8 mouse cellular contexts compared by ENCODE assay signal in the genomic region with DNA sequence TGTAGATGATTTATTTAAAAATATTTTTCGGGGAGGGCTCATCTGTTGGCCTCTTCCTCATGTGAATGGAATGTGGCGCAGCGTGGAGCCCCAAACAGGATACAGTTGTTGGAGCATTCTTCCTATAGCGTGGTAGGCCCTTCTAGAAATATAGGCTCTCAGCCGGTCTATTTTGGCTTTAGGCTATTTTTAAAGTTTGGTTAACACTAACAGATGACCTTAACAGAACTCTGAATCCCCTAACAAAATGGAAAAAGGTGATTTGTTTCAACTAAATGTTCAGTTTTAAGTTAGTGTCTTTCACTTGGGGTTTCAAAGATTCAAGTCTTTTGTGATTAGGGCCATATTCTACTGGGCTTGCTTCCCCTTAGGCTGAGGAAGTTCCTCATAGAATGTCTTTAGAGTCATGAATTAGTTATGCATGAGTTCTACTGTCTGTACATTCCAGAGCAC.
DNase-seq lines count a peak whose midpoint lies in the region; ATAC-seq and TF ChIP-seq lines count a peak whose summit lies in the region.

No protein-coding gene starts in this region.

- H3K4me1 ChIP-seq in forebrain, embryonic 15.5 days = peaks cover 33% of the 10 kb centered on the region
- H3K4me1 ChIP-seq in intestine, postnatal 0 days (replicated peaks; ENCODE audit: control insufficient read depth, insufficient read depth, low read length) = peaks cover 3% of the 10 kb centered on the region; the same call in 1 of the 2 replicates

- H3K9ac ChIP-seq in forebrain, embryonic 15.5 days (replicated peaks) = peak overlapping the region; percentile 32; the same call in 1 of the 2 replicates
- peak overlapping the region; percentile 62; the same call in 1 of the 2 replicates for H3K9ac ChIP-seq in intestine, postnatal 0 days (ENCODE audit: low read depth, low read length)

- TF ChIP-seq CTCF in intestine, postnatal 0 days (IDR thresholded peaks at IDR 0.05; ENCODE audit: low read depth) = no peak

- peak overlapping the region; percentile 49 for H3K4me3 ChIP-seq in forebrain, embryonic 15.5 days
- peak overlapping the region; percentile 55 for H3K4me3 ChIP-seq in intestine, postnatal 0 days (ENCODE audit: low read depth, low read length)

- ATAC-seq in forebrain, embryonic 15.5 days (replicated peaks) = no peak
- no peak; the same call in 1 of the 2 replicates for ATAC-seq in intestine, postnatal 0 days

- no peaks in the 10 kb centered on the region for H3K36me3 ChIP-seq in forebrain, embryonic 15.5 days
- peaks cover 3% of the 10 kb centered on the region; the same call in 1 of the 2 replicates for H3K36me3 ChIP-seq in intestine, postnatal 0 days (ENCODE audit: control insufficient read depth, insufficient read depth)

- peak overlapping the region; percentile 52 for H3K4me2 ChIP-seq in forebrain, embryonic 15.5 days (replicated peaks)
- peak overlapping the region; percentile 69 for H3K4me2 ChIP-seq in intestine, postnatal 0 days (replicated peaks; ENCODE audit: low read depth)

- DNase-seq in CD4-positive, CD25-positive, alpha-beta regulatory T cell, adult 2 months (ENCODE audit: low read depth, low spot score) = peak; percentile 43
- peak; percentile 39 for DNase-seq in ZHBTc4 (ENCODE audit: low read depth, low spot score)
- DNase-seq in mesoderm, embryonic 11.5 days (ENCODE audit: low read depth, low spot score) = peak; percentile 74
- DNase-seq in ovary, postnatal 14 days (ENCODE audit: low spot score) = no peak
- DNase-seq in cerebellum, postnatal 4 days (ENCODE audit: low spot score in 2 of 2) = no peak
- DNase-seq in gastrocnemius, adult 18-20 months (ENCODE audit: low spot score) = no peak

- H3K27ac ChIP-seq in forebrain, embryonic 15.5 days (replicated peaks) = peak overlapping the region; percentile 50
- H3K27ac ChIP-seq in intestine, postnatal 0 days (ENCODE audit: low read depth, low read length) = 0 out of 2 replicates have a peak overlapping the region, but pooled peaks have one; percentile 31

- no peaks in the 10 kb centered on the region for H3K9me3 ChIP-seq in forebrain, embryonic 15.5 days
- no peaks in the 10 kb centered on the region for H3K9me3 ChIP-seq in intestine, postnatal 0 days (ENCODE audit: control insufficient read depth)

- WGBS in forebrain, embryonic 15.5 days = 9% methylated on average over 5 of the region's 5 CpGs
- WGBS in intestine, postnatal 0 days = 7% methylated on average over 5 of the region's 5 CpGs

- no peaks in the 10 kb centered on the region for H3K27me3 ChIP-seq in forebrain, embryonic 15.5 days
- H3K27me3 ChIP-seq in intestine, postnatal 0 days (replicated peaks; ENCODE audit: control insufficient read depth, insufficient read depth, low read length) = no peaks in the 10 kb centered on the region

Comparison
In these comparisons a context has a peak if more than half of its experiments do, and no peak if none do; other contexts are left out.
1. DNase-seq: peak in CD4-positive, CD25-positive, alpha-beta regulatory T cell, adult 2 months (single experiment), ZHBTc4 (single experiment) and mesoderm, embryonic 11.5 days (single experiment); none in ovary, postnatal 14 days (single experiment), cerebellum, postnatal 4 days (0 of 2) and gastrocnemius, adult 18-20 months (single experiment).